ENCODE assay signal across 8 mouse cellular contexts in genomic region chr5:139668494-139668893, GRCm38 (mm10).
DNase-seq lines count a peak whose midpoint lies in the region; ATAC-seq and TF ChIP-seq lines count a peak whose summit lies in the region.

No protein-coding gene starts in this region.

- peak; percentile 46; the same call in 1 of the 2 replicates for TF ChIP-seq CTCF in spleen, adult 2 months (IDR thresholded peaks at IDR 0.05; ENCODE audit: extremely low read depth, insufficient read depth, insufficient read length, insufficient replicate concordance)
- peak; percentile 85 for TF ChIP-seq CTCF in liver, adult 2 months (IDR thresholded peaks at IDR 0.05; ENCODE audit: low read depth, low read length)

- H3K36me3 ChIP-seq in spleen, adult 2 months (ENCODE audit: control insufficient read depth, insufficient read depth, low read length) = no peaks in the 10 kb centered on the region
- no peaks in the 10 kb centered on the region for H3K36me3 ChIP-seq in liver, adult 2 months (ENCODE audit: control insufficient read depth, insufficient read depth, low read length)
- H3K36me3 ChIP-seq in neural tube, embryonic 12.5 days = no peaks in the 10 kb centered on the region

- peak overlapping the region; percentile 39 for H3K4me2 ChIP-seq in neural tube, embryonic 12.5 days (replicated peaks)

- no peak for TF ChIP-seq POLR2A in spleen, adult 2 months (IDR thresholded peaks at IDR 0.05; ENCODE audit: low read depth, low read length)
- no peak for TF ChIP-seq POLR2A in liver, adult 2 months (IDR thresholded peaks at IDR 0.05; ENCODE audit: extremely low read depth, insufficient read depth, low read length)

- no peak for DNase-seq in spleen, adult 2 months (ENCODE audit: low read depth in 1 of 2, low spot score in 2 of 2)
- no peak for DNase-seq in spleen, adult 12 weeks (ENCODE audit: low spot score)
- peak; percentile 91 for DNase-seq in embryo, embryonic 11 days
- peak; percentile 68 for DNase-seq in kidney, adult 9 months
- DNase-seq in liver, adult 2 months (ENCODE audit: extremely low read depth, low read depth, low spot score) = peak; percentile 17
- peak; percentile 47 for DNase-seq in thymus, postnatal 0 days (ENCODE audit: low spot score)

- peak; percentile 82 for ATAC-seq in granulocyte monocyte progenitor cell, adult 5-6 weeks (replicated peaks; ENCODE audit: poor library complexity, severe bottlenecking)
- ATAC-seq in neural tube, embryonic 12.5 days (ENCODE audit: low FRiP score, low read depth) = peak; percentile 54

- WGBS in spleen, adult 2 months = 3% methylated on average over 24 of the region's 24 CpGs
- WGBS in liver, adult 2 months = 3% methylated on average over 24 of the region's 24 CpGs
- WGBS in neural tube, embryonic 12.5 days = under 1% methylated on average over 24 of the region's 24 CpGs

- H3K9me3 ChIP-seq in neural tube, embryonic 12.5 days = no peaks in the 10 kb centered on the region

- H3K79me2 ChIP-seq in liver, adult 2 months (ENCODE audit: control insufficient read depth, insufficient read depth, low read length) = no peaks in the 10 kb centered on the region

- peaks cover 4% of the 10 kb centered on the region; the same call in 1 of the 2 replicates for H3K27me3 ChIP-seq in spleen, adult 2 months (ENCODE audit: control insufficient read depth, insufficient read depth, low read length)
- peaks cover 13% of the 10 kb centered on the region; the same call in 1 of the 2 replicates for H3K27me3 ChIP-seq in liver, adult 2 months (ENCODE audit: control insufficient read depth, insufficient read depth, low read length)
- H3K27me3 ChIP-seq in neural tube, embryonic 12.5 days (replicated peaks) = peaks cover 74% of the 10 kb centered on the region

- H3K9ac ChIP-seq in liver, adult 2 months (ENCODE audit: low read depth, low read length) = no peak overlapping the region
- no peak overlapping the region for H3K9ac ChIP-seq in neural tube, embryonic 12.5 days

- H3K4me3 ChIP-seq in spleen, adult 2 months (ENCODE audit: extremely low read depth, insufficient read depth, insufficient read length) = no peak overlapping the region
- H3K4me3 ChIP-seq in liver, adult 2 months (ENCODE audit: insufficient read depth, low read depth, low read length) = no peak overlapping the region
- no peak overlapping the region for H3K4me3 ChIP-seq in neural tube, embryonic 12.5 days

- H3K4me1 ChIP-seq in spleen, adult 2 months (ENCODE audit: control insufficient read depth, insufficient read depth, insufficient read length) = no peaks in the 10 kb centered on the region
- no peaks in the 10 kb centered on the region for H3K4me1 ChIP-seq in liver, adult 2 months (ENCODE audit: control insufficient read depth, insufficient read depth, low read length)
- H3K4me1 ChIP-seq in neural tube, embryonic 12.5 days = peaks cover 22% of the 10 kb centered on the region

- no peak overlapping the region for H3K27ac ChIP-seq in spleen, adult 2 months (ENCODE audit: insufficient read depth, low read length)
- H3K27ac ChIP-seq in liver, adult 2 months (replicated peaks; ENCODE audit: insufficient read depth, low read depth, low read length) = no peak overlapping the region
- H3K27ac ChIP-seq in neural tube, embryonic 12.5 days = no peak overlapping the region

Comparison
In these comparisons a context has a peak if more than half of its experiments do, and no peak if none do; other contexts are left out.
1. DNase-seq: peak in embryo, embryonic 11 days (single experiment), kidney, adult 9 months (single experiment), liver, adult 2 months (single experiment) and thymus, postnatal 0 days (single experiment); none in spleen, adult 2 months (0 of 2) and spleen, adult 12 weeks (single experiment).